10 mouse cellular contexts compared by ENCODE assay signal in the genomic region with DNA sequence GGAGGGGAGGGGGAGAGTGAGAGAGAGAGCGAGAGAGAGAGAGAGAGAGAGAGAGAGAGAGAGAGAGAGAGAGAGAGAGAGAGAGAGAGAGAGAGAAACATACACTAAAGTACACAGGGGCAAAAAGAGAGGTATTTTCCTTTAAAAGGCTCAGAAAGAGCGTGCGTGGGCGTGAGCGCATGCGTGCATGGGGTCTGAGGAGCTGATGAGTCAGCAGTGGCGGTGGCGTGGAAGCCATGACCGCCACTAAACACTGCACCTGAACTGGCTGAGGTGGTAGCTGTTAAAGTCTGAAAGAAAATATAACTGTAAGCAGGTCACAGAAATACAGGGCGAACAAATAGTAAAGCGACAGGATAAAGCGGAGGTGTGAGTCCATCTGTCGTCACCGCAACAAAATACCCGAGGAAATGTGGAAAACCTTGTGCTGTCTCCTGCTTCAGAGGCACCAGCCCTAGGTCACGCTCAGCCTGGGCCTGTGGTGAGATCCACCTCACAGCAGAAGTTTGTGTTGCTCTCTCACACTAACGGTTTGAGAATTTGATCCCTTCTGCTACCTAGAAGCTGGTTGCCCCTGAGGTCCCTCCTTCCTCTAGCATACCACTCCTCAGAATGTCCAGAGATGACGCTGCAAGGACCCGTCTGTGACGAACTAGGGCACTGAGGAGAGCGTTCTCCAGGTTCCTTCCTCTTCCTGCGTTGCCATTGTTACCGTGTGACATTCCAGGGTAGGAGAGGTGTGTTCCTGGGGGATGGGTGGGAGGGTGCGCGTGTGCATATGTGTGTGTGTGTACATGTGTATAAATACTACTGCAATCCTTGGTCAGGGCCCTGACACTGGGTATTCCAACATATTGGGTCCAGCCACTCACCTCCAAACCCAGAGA. TPM values are rescaled to one million over a fixed set of nuclear protein-coding genes. Genes with fewer than 3 reads are reported as not detected.
DNase-seq lines count a peak whose midpoint lies in the region; ATAC-seq lines count a peak whose summit lies in the region.
"Had no signal": no experiment of that assay in that cellular context is flagged by ENCODE, and none has a peak within 500 bp of the region (broad histone marks: within the 10 kb centered on the region; RNA-seq: fewer than 3 reads in every experiment).

No protein-coding gene starts in this region.

- H3K27ac ChIP-seq in limb, embryonic 13.5 days = no peak overlapping the region
- H3K27ac ChIP-seq in hindbrain, embryonic 11.5 days (ENCODE audit: low read depth, low read length) = no peak overlapping the region

- H3K9me3 ChIP-seq in limb, embryonic 13.5 days = no peaks in the 10 kb centered on the region
- no peaks in the 10 kb centered on the region for H3K9me3 ChIP-seq in hindbrain, embryonic 11.5 days (ENCODE audit: control insufficient read depth, low read length)

- WGBS in limb, embryonic 13.5 days = 70% methylated on average over 24 of the region's 25 CpGs
- 72% methylated on average over 24 of the region's 25 CpGs for WGBS in hindbrain, embryonic 11.5 days

- DNase-seq in adrenal gland, adult (ENCODE audit: inconsistent age in 2 of 2, low spot score in 1 of 2) = peak; percentile 11 to 41
- DNase-seq in adrenal gland, adult 8-10 months = no peak
- DNase-seq in layer of hippocampus, adult 18-20 months (ENCODE audit: low spot score in 2 of 2) = peak; percentile 2 to 3
- no peak for DNase-seq in layer of hippocampus, adult 8-10 months (ENCODE audit: low spot score in 2 of 2)
- peak; percentile 46 for DNase-seq in ZHBTc4 (ENCODE audit: low read depth, low spot score)
- DNase-seq in hindbrain, embryonic 11.5 days (ENCODE audit: low spot score) = no peak
- DNase-seq: layer of hippocampus, postnatal 36 days; thymus, postnatal 14 days had no signal

- ATAC-seq in limb, embryonic 13.5 days (ENCODE audit: low FRiP score, low read depth) = no peak
- ATAC-seq in hindbrain, embryonic 11.5 days (ENCODE audit: low FRiP score) = no peak
- ATAC-seq in erythroblast, adult 5-6 weeks (replicated peaks; ENCODE audit: low FRiP score, poor library complexity, severe bottlenecking) = no peak

- H3K9ac ChIP-seq in limb, embryonic 13.5 days = no peak overlapping the region
- no peak overlapping the region for H3K9ac ChIP-seq in hindbrain, embryonic 11.5 days (ENCODE audit: low read depth, low read length)

- H3K4me2 ChIP-seq in limb, embryonic 13.5 days (replicated peaks) = peak overlapping the region; percentile 27
- H3K4me2 ChIP-seq in hindbrain, embryonic 11.5 days (replicated peaks; ENCODE audit: low read depth, low read length) = no peak overlapping the region

- no peaks in the 10 kb centered on the region for H3K36me3 ChIP-seq in limb, embryonic 13.5 days
- no peaks in the 10 kb centered on the region for H3K36me3 ChIP-seq in hindbrain, embryonic 11.5 days (ENCODE audit: control insufficient read depth, insufficient read depth, low read length)

- H3K27me3 ChIP-seq in limb, embryonic 13.5 days = 0 out of 2 replicates have a peak, but pooled peaks cover 15% of the 10 kb centered on the region
- no peaks in the 10 kb centered on the region for H3K27me3 ChIP-seq in hindbrain, embryonic 11.5 days (ENCODE audit: control insufficient read depth, insufficient read depth, low read length)

- no peaks in the 10 kb centered on the region for H3K4me1 ChIP-seq in limb, embryonic 13.5 days
- no peaks in the 10 kb centered on the region for H3K4me1 ChIP-seq in hindbrain, embryonic 11.5 days (replicated peaks; ENCODE audit: control insufficient read depth, insufficient read depth, low read length)

- peak overlapping the region; percentile 11; the same call in 1 of the 2 replicates for H3K4me3 ChIP-seq in limb, embryonic 13.5 days
- no peak overlapping the region for H3K4me3 ChIP-seq in hindbrain, embryonic 11.5 days (ENCODE audit: low read depth, low read length)

RNA-seq across cellular contexts. Expression of gene Nkx6-1, which starts 38.8 kb away (rescaled TPM):
- under 1 TPM in 2 of 4 experiments, not detected in 2; 0.09 to 0.10 TPM for total RNA-seq in adrenal gland, adult 8-10 months (2022)
- total RNA-seq in layer of hippocampus, adult 18-20 months (2021) = under 1 TPM; 0.13 to 0.15 TPM
- total RNA-seq in layer of hippocampus, adult 8-10 months (2022) = under 1 TPM; 0.25 to 0.34 (median 0.31) TPM
- 0.13 and 0.14 TPM in 2 replicates for polyA plus RNA-seq in limb, embryonic 13.5 days (2015; fragmentation: Nextera tagmentation; extraction: Ambion mirVana)
- polyA plus RNA-seq in hindbrain, embryonic 11.5 days (2014; fragmentation: Nextera tagmentation; extraction: Ambion mirVana) = 9.8 and 14.7 TPM in 2 replicates
- total RNA-seq in erythroblast, adult 5-6 weeks (2015; ENCODE audit: low replicate concordance) = not detected in 2 replicates
- not detected in 2 replicates for total RNA-seq in erythroblast, adult 5-6 weeks (2017; ENCODE audit: low replicate concordance)

Comparison
In these comparisons a context has a peak if more than half of its experiments do, and no peak if none do; other contexts are left out.
1. DNase-seq: peak in adrenal gland, adult (2 of 2), layer of hippocampus, adult 18-20 months (2 of 2) and ZHBTc4 (single experiment); none in adrenal gland, adult 8-10 months (single experiment), layer of hippocampus, adult 8-10 months (0 of 2) and hindbrain, embryonic 11.5 days (single experiment).